Mouse (Mus musculus) bone marrow, adult 2 months (tissue): ENCODE data around the gene Tsfm.

Experiments used
- CTCF ChIP-seq: fragments of 200-500 bp; IDR thresholded peaks from 2 replicates; pipeline ENCODE4 v1.5.1; 2011; ENCODE audit warnings: low read length, control low read depth; ENCODE audit not compliant: control insufficient read depth, insufficient read depth
- POLR2A ChIP-seq: fragments of 200-500 bp; IDR thresholded peaks from 2 replicates; pipeline ENCODE4 v1.6.1; 2011; ENCODE audit warnings: low read depth, mild to moderate bottlenecking, control low read depth, low read length, borderline replicate concordance; ENCODE audit not compliant: control insufficient read depth

DNA sequence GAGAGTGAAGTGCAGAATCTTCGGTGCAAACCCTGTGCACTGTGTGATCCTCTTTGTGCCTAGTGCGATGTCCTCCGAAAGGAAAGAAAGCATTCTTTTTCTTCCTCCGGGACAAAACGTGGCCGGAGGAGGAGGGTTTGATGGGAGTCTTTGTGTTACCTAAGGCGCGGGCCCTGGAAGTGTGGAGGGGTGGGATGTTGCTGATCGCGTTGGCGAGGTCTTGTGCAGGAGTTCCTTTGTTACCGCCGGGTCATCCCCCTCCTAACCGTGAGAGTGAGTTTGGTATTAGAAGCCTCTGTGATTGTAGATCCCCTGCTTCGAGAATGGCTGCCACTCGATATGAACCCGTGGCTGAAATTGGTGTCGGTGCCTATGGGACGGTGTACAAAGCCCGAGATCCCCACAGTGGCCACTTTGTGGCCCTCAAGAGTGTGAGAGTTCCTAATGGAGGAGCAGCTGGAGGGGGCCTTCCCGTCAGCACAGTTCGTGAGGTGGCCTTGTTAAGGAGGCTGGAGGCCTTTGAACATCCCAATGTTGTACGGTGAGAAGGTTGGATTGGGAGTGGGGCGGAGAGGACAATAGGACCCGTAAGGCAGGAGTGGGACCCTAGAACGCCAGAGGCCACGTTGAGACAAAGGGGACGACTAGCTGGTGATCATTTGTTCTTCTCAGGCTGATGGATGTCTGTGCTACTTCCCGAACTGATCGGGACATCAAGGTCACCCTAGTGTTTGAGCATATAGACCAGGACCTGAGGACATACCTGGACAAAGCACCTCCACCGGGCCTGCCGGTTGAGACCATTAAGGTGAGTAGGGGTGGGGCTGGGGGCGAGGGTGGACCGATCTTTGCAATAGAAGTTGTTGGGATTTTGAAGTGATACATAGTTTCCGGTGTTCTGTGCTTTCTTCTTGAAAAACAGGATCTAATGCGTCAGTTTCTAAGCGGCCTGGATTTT, 33.6 kb upstream of the Tsfm start:
- TF ChIP-seq CTCF (no peak), POLR2A (no peak)
